Mouse (Mus musculus) adrenal gland, postnatal 36 days (tissue): Measurements from ENCODE around the gene Tsc2. TPM values are rescaled to one million over a fixed set of nuclear protein-coding genes. Genes with fewer than 3 reads are reported as not detected.
A peak's percentile ranks its signal among the peaks of the same experiment; 100 is the strongest.

ENCODE experiments used
- DNase-seq, 2 experiments: peaks; one replicate each; pipeline ENCODE4 v3.0.0; 2021; ENCODE audit warnings: mixed read lengths in 1 of 2
- total RNA-seq, 2 experiments: library from RNA; stranded (reverse); gene quantifications; 2 replicates each; pipeline ENCODE4 v1.2.3; 2021

Tsc2 gene
- total RNA-seq, 2 experiments from 2014 or later: 79.2 to 103 TPM

- DNase-seq: no peak
These were observed 62.6 kb downstream of the Tsc2 start for GRCm38 (mm10) chr17:24569837-24570236.

DNA sequence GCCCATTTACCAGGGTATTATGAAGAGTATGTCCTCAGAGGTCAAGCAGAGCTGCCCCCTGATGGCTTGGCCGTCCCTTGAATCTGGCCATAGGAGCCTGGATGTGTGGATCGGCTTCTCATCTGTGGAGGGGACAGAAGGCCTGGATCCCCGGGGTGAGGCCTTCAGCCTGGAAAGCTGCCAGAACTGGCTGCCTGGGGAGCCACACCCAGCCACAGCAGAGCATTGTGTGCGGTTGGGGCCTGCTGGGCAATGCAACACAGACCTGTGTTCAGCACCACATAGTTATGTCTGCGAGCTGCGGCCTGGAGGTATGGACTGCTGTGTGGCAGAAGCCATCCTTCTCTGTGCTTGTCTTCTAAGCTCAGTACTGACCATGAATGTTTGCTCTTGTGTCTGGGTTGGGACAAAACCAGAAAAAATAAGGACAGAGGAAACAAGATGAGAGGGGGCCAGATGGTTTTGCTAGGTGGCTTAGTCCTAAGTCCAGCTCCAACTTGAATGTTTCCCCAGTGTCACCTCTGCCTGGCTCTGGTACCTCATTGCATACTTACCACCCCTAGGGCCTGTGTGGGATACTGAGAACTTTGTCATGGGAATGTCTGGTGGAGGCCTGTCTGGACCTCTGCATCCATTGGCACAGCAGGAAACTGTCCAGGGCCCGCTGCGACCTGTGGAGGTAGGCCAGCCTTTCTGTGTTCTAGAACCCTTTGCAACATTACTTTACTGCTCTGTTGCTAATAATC, 65.2 kb downstream of the Tsc2 start:
- peak in 1 of 2 experiments; percentile 52 for DNase-seq

DNA sequence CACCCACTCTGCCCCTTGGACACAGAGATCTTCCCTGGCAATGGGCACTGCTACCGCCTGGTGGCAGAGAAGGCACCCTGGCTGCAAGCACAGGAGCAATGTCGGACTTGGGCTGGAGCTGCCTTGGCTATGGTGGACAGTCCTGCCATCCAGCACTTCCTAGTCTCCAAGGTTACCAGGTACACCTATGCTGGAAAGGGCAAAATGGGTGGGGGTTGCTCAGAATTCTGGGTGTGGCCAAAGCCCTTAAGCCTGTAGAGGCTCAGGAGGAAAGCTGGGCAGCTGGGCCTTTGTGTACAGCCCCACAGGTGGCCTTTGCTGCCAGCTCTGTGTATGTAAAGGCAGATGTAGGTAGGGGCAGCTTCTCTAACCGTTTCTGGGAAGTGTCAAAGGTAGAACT, 66.6 kb downstream of the Tsc2 start:
- DNase-seq: no peak

DNA sequence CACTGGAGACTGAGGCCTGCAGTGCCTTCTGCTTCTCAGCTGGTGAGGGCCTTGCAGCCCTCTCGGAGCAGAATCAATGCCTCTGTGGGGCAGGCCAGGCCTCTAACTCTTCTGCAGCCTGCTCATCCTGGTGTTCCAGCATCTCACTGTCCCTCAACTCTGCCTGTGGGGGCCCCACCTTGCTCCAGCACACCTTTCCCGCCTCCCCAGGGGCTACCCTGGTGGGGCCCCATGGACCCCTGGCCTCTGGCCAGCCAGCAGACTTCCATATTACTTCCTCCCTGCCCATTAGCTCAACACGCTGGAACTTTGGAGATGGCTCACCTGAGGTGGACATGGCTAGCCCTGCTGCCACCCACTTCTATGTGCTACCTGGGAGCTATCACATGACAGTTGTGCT, 67.3 kb downstream of the Tsc2 start:
- no peak for DNase-seq

DNA sequence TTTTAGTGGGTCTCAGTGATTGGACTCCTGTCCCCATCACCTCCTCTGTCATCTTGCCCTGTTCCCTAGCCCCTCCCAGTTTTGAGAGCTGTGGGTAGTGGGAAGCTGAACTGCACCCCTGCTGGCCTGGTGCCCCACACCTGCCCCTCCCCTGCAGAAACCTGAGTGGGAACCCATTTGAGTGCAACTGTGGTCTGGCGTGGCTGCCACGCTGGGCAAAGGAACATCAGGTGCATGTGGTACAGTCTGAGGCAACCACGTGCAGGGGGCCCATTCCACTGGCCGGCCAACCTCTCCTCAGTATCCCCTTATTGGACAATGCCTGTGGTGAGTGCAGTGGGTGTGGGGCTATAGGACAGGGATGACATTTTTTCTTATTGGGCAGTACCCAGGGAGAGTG, 68.0 kb downstream of the Tsc2 start:
- DNase-seq: no peak

- DNase-seq: no peak
These were observed 68.8 kb downstream of the Tsc2 start for GRCm38 (mm10) chr17:24563638-24564037.

GRCm38 (mm10) chr17:24561592-24561991, 70.8 kb downstream of the Tsc2 start:
- DNase-seq: no peak

DNA sequence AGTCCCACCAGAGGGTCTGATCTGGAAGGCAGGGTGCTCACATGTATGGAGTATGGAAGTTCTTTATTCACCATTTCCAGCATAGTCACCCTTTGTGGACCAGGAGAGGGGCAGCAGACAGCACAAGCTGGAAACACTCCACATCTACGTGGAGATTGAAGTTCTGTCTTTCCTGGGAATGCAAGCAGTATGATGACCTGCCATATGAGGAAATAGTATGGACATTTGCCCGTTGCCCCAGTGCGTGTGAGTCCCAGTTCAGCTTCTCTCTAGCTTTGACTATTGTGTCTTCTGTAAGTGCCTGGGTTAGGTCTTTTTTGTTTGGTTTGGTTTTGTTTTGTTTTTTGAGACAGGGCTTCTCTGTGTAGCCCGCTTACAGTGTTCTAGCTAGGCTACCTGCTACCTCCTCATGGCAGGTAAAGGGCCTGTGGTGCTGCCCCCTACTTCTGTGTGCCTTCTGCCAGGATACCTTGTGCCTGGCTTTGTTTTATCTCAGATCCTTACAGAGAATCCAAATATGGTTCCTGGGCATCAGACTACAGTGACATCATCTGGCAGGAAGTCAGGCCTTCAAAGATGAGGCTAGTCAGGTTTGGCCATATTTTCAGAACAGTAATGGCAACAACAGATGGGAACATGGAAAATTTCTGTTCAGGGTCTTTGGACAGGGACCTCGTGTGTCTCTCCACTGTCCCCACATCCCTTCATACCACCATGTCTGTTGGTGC, 72.0 kb downstream of the Tsc2 start:
- no peak for DNase-seq

DNA sequence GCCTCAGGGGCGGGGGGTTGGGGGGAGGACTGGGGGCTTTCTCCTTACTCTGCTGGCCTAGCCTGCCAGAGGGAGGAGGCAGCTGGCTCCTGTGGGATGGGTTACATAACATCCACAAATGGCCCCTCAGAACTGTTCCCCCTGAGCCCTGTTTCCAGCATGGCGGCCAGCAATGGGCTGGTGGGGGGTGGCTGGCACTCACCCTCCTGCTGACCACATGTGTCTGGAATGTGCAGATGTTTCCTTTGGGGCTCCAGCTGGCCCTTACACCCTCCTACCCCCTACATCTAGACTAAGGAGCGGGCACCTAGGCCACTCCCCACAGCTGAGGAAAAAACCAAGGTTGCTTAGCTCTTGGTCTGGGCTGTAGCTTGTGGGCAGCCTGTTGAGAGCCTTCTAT, 73.3 kb downstream of the Tsc2 start:
- DNase-seq: peak in 1 of 2 experiments; percentile 22

DNA sequence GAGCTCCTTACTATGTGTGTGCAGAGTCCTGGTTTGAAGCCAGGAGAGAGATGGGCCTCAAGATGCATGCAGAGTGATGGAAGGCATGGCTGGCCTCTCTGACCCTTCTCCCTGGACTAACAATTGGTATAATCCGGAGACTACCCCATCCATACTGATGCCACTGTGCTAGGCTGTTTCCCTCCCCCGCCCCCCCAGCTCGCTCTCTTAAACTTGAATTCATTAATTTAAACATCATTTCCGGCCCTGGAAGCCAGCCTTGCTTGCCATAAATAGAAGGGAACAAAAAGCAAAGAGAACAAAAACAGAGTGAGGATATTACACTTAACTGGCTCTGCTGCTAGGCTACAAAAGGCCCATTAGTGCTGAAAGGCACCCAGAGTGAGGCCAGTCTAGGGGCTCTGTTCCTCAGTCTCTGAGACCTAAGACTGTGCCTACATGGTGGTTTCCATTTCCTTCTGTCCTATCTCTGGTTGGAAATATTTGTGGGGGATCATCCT, 73.8 kb downstream of the Tsc2 start:
- DNase-seq: no peak

GRCm38 (mm10) chr17:24557091-24557490, 75.3 kb downstream of the Tsc2 start:
- no peak for DNase-seq

GRCm38 (mm10) chr17:24551050-24551444, 81.4 kb downstream of the Tsc2 start:
- DNase-seq: no peak

DNA sequence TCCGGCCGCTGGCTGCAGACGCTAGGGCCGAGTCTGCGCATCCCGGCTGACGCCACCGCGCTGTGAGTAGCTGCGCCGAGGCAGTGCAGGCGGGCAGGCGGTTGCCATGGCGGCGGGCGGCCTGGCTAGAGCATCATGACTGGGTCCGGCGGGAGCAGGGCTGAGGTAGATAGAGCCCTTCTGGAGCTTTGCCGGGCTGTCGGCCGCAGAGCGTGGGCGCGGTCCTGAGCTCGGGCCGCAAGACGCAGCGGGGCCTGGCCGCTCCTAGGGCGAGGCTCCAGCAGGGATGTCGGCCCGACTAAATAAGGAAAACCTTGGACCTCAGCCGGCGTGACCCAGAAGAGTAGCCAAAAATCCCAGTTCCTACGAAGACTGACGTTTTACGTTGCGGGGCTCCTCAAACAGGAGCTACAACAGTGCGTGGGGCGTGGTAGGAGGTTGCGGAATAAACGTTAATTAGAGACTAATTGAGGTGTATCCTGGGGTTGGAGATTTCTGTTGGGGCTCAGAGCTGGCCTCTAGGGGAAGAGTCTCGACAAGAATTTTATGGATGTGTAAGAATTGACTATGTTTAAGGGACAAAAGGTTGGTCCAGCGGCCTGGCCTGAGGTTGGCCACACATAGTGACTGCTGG, 81.9 kb downstream of the Tsc2 start:
- DNase-seq: peak; percentile 87 to 90

- DNase-seq: peak; percentile 99
These were observed 82.6 kb downstream of the Tsc2 start, which contains the start of gene Pkd1 for GRCm38 (mm10) chr17:24549618-24550415. Pkd1 (plus strand) TSS chr17:24549834.

DNA sequence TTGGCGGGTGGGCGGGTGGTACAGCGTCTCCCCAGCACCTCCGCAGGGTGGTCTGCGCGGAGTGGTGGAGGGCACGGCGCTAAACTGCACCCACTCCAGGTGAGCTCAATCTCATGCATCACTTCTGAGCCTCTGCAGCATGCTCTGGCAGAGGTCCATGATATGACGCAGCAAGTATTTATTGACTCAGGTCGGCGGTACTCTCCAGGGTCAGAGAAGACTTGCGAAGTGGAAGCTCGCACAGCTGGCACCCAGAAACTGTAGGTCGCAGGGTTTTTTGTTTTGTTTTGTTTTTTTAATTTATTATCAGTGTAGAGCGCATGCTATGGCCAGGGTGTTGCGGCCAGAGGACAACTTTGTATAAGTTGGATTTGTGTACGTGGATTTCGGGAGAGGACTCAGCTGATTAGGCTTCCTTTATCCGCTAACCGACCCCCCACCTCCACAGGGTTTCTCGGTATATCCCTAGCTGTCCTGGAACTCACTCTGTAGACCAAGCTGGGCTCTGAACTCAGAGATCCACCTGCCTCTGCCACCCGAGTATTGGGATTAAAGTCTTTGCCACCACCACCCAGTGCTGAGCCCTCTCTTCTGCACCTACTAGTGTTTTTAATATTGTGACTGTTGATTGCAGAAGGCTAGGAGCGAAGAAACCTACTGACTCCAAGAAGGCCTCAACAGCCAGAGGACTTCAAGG, 83.4 kb downstream of the Tsc2 start:
- peak; percentile 79 to 83 for DNase-seq

GRCm38 (mm10) chr17:24548435-24548834, 84.0 kb downstream of the Tsc2 start:
- no peak for DNase-seq

GRCm38 (mm10) chr17:24546234-24546633, 86.2 kb downstream of the Tsc2 start:
- DNase-seq: no peak
